Mouse (Mus musculus) gastrocnemius, adult 18-20 months (tissue): Measurements from ENCODE around the gene Spen. TPM values are rescaled to one million over a fixed set of nuclear protein-coding genes. Genes with fewer than 3 reads are reported as not detected.
"Not testable (repeated sequence)": the region's sequence is repeated elsewhere in the genome, so short reads cannot be mapped to it uniquely, and the experiment has no call there.

Experiments
- DNase-seq: peaks from one replicate; pipeline ENCODE4 v3.0.0; 2021; ENCODE audit warnings: low spot score
- long read RNA-seq, 2 experiments: library from polyadenylated mRNA; stranded (forward); transcript quantifications; one replicate each; pipeline ENCODE4 v2.0.0; 2021
- total RNA-seq, 2 experiments: library from RNA; stranded (reverse); gene quantifications; 2 replicates each; pipeline ENCODE4 v1.2.3; 2021

The Spen gene
- total RNA-seq, result 10 to 100 TPM; 21.4 to 21.9 TPM
- long read RNA-seq, experiment 1, partial matches to known transcripts, result 0 of 1 reads
- long read RNA-seq, experiment 1, other reads (novel, unspliced or antisense), result 1 of 1 reads
- long read RNA-seq, experiment 2, partial matches to known transcripts, result 1 of 1 reads
- long read RNA-seq, experiment 2, other reads (novel, unspliced or antisense), result 0 of 1 reads

- peak; percentile 93 for DNase-seq
Observed at GRCm38 (mm10) chr4:141538408-141539212, at the start of gene Spen. Gene Spen (minus strand): TSS chr4:141538597.

DNA sequence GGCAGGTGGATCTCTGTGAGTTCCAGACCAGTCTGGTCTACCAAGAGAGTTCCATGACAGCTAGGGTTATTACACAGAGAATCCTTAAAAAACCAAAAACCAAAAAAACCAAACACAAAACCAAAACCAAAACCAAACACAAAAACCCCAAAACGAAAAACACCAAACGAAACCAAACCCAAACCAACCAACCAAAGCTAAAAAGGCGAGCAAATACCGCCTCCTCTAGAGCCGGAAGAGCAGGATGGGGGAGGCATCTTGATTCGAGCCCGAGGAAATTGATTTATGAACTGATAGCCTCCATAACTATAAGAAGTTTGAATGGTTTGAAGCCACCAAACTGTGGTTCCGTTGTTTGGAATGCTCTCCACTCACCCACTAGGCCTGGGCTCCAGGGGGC is 45.5 kb upstream of the Spen start:
- DNase-seq, result no peak

DNA sequence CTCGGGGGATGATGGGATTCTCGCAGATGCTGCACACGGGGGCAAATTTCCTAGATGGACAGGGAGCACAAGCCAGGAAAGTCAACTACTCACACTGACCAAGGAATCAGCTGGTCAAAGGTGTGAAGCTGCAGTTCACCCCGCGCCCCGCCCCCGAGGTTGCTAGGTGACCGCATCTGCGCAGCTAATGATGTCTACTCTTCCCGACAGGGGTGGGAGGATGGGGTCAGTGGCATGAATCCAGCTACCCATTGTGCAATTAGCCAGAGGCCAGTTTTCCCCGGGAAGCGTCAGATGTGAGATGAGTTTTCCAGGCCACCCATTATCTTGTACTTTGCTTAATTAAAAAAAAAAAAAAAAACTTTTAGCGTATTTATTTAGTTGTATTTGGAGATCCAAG is 42.7 kb upstream of the Spen start:
- DNase-seq, result no peak

GRCm38 (mm10) chr4:141578833-141579232 is 40.4 kb upstream of the Spen start:
- no peak for DNase-seq

DNA sequence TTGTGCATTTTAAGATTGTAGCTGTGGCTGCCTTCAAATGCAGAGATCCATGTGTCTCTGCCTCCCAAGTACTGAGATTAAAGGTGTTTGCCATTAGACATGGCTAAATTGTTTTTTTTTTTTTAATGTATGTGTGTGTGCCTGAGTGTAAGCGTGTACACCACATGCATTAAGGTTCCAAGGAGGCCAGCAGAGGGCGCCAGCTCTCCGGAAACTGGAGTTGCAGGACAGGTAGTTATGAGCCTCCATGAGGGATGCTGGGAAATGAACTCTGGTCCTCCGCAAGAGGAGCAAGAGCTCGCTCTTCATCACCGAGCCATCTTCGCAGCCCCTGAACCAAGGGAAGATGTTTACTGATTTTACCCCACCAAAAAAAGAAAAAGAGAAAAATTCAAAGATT is 38.5 kb upstream of the Spen start:
- DNase-seq, result no peak

DNA sequence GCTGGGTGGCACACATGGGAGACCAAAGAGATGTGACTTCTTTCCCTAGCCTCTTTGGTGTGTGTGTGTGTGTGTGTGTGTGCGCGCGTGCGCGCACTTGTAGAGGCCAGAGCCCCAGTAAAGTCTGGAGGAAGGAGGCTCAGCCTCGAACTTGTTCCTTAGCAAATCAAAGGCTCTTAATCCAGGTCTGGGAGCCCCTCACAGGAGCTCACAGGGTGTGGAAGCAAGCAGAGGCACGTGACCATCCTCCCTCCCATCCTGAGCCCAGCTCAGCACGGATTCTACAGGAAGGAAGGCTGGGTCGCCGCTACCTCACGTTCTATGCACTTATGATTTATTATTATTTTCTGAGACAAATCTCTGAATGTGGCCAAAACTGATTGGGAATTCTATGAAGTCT is 38.0 kb upstream of the Spen start:
- no peak for DNase-seq

DNA sequence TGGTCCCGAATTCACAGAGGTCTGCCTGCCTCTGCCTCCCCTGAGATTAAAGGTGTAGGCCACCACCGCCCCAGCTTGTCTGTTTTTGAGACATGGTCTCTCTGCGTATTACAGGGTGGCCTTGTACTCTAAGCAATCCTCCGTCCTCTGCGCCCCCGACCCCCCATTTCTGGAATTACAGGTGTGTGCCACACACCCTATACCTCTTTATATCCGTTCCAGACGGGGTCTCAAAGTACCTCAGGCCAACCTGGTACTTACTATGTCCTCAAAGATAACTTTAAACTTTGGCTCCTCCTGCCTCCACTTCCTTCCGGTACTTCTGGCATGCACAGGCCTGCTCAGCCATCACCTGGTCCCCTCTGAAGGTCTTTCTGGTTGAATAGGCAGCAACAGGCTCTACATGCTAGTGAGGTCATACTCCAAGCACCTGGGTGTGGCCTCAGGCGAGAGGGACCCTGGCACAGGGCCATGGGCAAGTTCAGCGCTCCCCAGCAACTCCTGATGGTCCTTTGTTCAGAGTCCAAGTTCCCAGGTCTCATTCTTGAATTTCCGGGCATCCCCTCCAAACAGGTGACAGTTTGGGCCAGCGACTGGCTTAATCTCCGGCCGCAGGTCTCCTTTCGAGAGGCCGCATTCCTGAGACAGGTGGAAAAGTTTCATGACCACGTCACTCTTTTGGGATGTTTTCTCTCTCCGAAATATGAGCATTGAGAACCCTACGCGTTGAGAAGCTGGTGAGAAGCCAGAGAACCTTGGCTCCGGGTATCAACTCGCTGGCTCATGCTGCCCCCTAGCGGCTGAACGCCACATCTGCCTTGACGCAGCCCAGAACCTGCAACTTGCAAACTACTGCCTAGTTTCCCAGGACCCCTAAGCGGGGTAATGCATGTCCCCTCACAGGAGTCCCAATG is 36.6 kb upstream of the Spen start:
- DNase-seq, result peak; percentile 86

DNA sequence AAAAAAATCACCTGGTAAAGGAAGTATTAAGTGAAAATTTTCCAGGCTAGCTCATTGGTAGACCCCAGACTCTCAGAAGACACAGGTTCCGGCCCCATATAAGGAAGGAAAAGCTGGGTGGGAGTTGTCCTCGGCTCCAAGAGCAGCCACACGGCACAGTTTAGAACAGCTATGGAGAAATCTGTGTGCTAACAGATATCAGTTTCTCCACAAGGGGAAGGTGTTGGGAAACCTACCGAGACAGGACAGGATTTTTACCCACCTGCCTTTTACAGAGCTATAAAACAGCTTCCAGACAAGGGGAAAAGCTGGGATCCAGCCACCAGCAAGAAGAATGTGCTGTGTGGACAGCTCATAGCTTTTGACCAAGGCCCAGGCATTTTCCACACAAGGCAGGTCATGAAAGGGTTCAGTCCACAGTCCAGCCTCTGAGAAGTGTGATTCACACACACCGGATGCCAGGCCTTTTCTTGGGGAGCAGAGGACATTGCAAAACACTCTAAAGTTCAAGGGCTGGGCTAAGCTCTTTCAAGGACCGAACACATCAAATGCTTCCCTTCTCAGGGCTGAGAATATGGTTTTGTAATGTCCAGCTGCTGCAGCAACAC is 35.1 kb upstream of the Spen start:
- DNase-seq, result peak; percentile 47

DNA sequence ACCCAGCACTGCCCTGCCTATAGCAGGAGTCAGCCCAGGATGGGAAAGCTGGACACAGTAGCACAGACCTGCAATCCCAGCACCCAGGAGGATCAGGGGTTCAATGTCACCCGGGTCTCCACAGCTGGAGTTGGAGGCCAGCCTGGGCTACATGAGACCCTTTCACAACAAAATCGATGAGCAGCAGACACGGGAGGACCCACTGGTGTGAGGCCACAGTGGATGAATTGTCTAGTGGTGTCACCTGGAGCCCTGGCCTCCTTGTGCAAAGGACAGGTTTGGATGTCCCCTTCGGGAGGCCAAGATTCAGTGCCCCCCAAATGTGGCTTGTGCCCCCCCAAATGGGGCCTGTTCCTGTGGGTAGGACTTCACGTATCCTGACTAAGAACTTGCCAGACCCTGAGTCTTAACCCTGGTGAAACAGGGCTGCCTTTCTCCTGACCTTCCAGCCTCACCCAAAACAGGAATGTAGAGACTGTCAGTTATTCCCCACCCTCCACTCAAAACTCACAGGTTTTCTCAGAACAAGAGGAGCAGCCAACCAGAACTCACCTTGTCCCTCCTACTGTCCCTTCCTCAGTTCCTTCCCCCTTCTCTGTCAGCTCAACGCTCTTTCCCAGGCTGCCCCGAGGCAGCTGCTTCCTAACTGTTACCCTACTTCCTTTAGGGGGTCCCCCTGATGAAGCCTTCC is 34.4 kb upstream of the Spen start:
- DNase-seq, result no peak

- DNase-seq, result no peak
Observed at GRCm38 (mm10) chr4:141571934-141572333, 33.5 kb upstream of the Spen start.

DNA sequence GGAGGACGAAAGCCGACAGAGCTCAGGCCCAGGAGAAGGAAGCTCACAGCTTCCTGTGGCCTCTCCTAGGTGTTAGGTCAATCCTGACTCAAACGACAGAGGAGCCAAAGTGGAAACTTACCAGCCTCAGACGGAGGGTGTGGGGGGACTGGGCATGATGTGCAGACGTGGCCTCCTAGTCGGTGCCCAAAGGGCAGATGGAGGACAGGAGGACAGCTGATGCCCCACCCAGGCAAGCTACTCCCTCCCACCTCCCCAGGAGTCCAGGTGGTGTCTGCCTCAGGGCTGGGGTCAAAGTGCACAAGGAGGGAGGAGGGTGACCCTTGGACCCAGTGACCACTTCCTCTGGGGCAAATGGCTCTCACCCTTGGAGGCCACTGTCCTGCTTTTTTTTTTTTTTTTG is 32.9 kb upstream of the Spen start:
- DNase-seq, result peak; percentile 30

GRCm38 (mm10) chr4:141570821-141571220 is 32.4 kb upstream of the Spen start:
- no peak for DNase-seq

DNA sequence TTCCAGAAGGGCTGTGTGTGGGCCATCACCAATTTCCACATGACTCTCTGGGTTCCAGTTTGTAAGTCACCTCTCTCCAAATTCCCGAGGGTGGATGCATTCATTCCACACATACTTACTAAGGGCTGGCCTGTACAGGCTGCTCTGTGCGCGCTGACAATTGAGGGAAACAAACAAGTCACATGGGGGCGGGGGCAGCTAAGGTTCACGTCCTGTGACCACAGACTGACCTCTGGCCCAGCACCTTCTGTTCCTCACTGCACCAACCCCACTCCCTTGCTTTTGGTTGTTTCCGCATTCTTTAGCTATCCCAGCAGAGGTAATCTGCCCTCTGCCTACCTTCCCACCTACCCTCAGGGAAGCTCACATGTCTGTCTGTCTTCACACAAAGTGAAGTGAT is 31.6 kb upstream of the Spen start:
- DNase-seq, result peak; percentile 50

GRCm38 (mm10) chr4:141568966-141569365 is 30.6 kb upstream of the Spen start:
- DNase-seq, result no peak

GRCm38 (mm10) chr4:141567174-141567573 is 28.8 kb upstream of the Spen start:
- not testable (repeated sequence) for DNase-seq

- no peak for DNase-seq
Observed at GRCm38 (mm10) chr4:141566187-141566586, 27.8 kb upstream of the Spen start.

DNA sequence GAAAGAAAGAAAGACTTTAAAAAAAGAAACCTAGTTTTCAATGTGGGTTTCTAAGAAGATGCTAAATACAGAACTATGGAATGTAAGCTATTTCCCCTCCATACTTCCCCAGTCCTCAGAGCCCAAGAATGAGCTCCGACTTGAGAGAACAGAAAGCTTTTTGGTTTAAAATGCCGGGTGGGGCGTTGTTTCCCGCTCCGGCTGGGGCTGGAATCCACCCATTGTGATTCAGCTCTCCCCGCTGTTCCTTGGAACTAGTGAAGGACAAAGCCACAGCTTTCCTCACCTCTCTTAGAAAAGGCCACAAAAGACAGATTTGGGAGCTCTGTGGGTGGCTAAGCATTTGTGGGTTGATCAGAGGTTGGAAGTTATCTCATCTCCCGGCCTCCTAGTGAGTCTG is 26.9 kb upstream of the Spen start:
- DNase-seq, result peak; percentile 23

- no peak for DNase-seq
Observed at GRCm38 (mm10) chr4:141564660-141565059, 26.3 kb upstream of the Spen start.

- no peak for DNase-seq
Observed at GRCm38 (mm10) chr4:141564209-141564608, 25.8 kb upstream of the Spen start.

GRCm38 (mm10) chr4:141562281-141562680 is 23.9 kb upstream of the Spen start:
- DNase-seq, result no peak

GRCm38 (mm10) chr4:141561331-141561919 is 23.0 kb upstream of the Spen start:
- DNase-seq, result not testable (repeated sequence)
